Mouse (Mus musculus) forebrain, embryonic 11.5 days (tissue): Measurements from ENCODE around the gene Klf13. TPM values are rescaled to one million over a fixed set of nuclear protein-coding genes. Genes with fewer than 3 reads are reported as not detected.

ENCODE experiments used
- ATAC-seq: fragments of 200-750 bp; cut with Nextera tagmentation; replicated peaks from 2 replicates; pipeline ENCODE4 v1.8.0; 2017; ENCODE audit warnings: moderate TSS enrichment; ENCODE audit not compliant: low FRiP score
- DNase-seq: peaks from one replicate; pipeline ENCODE4 v3.0.0-alpha.2; 2017; ENCODE audit warnings: low spot score
- H3K27ac ChIP-seq: fragments of 300-500 bp; sonication (generic); 2 replicates; pipeline ENCODE4 v1.5.1; 2014; ENCODE audit warnings: low read depth, low read length
- H3K27me3 ChIP-seq: fragments of 300-500 bp; sonication (generic); 2 replicates; pipeline ENCODE4 v1.6.1; 2014; ENCODE audit warnings: mild to moderate bottlenecking, low read length, mixed read lengths; ENCODE audit not compliant: control insufficient read depth, insufficient read depth
- H3K36me3 ChIP-seq: fragments of 300-500 bp; sonication (generic); 2 replicates; pipeline ENCODE4 v1.6.1; 2014; ENCODE audit warnings: mild to moderate bottlenecking, low read length, moderate library complexity, mixed read lengths; ENCODE audit not compliant: control insufficient read depth, insufficient read depth
- H3K4me1 ChIP-seq: fragments of 300-500 bp; sonication (generic); replicated peaks from 2 replicates; pipeline ENCODE4 v1.6.1; 2014; ENCODE audit warnings: low read length, mixed read lengths; ENCODE audit not compliant: control insufficient read depth, insufficient read depth
- H3K4me2 ChIP-seq: fragments of 300-500 bp; sonication (generic); 2 replicates; pipeline ENCODE4 v1.6.1; 2014; ENCODE audit warnings: low read depth, mild to moderate bottlenecking, low read length, moderate library complexity, mixed read lengths; ENCODE audit not compliant: severe bottlenecking
- H3K4me3 ChIP-seq: fragments of 300-500 bp; sonication (generic); 2 replicates; pipeline ENCODE4 v1.5.1; 2014; ENCODE audit warnings: low read depth, low read length
- H3K9ac ChIP-seq: fragments of 300-500 bp; sonication (generic); 2 replicates; pipeline ENCODE4 v1.6.1; 2014; ENCODE audit warnings: low read length
- H3K9me3 ChIP-seq: fragments of 300-500 bp; sonication (generic); 2 replicates; pipeline ENCODE4 v1.6.1; 2016; ENCODE audit warnings: low read length, mixed read lengths; ENCODE audit not compliant: control insufficient read depth
- WGBS: fragments of 180-500 bp; shearing (Covaris S2); extraction: QIAGEN DNeasy Blood & Tissue Kit; methylation state at CpG from one replicate; pipeline ENCODE4 v1.1.7; 2014; 5-methylcytosine and 5-hydroxymethylcytosine counted together
- polyA plus RNA-seq: library from polyadenylated mRNA; unstranded; fragments of >200 nt; fragmentation: Nextera tagmentation; extraction: Ambion mirVana; gene quantifications from 2 replicates; pipeline ENCODE4 v1.2.1, GENCODE M21; 2014

Gene Klf13
- polyA plus RNA-seq, 1 experiment from 2014 or later, result 26.6 TPM

DNA sequence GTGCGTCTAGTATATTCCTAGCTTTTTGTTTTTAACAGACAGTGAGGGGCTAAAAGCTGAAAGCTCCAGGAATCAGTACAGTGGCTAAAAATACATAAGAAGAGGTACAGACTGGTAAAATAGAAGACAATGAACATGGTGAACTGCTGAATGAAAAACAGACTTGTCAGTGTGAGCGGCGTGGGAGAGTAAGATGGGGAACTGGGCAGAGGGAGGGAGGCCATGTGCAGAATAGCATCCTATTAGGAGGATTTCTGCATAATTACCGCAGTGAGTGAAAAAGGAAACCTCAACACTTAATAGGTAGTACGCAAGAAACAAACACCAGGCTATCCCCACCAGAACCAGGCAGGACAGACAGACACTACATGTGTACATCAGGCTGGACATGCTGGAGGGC is 45.5 kb downstream of the Klf13 start:
- no peak overlapping the region for H3K4me2 ChIP-seq
- WGBS, result 89% methylated on average over 5 of the region's 5 CpGs
- H3K4me3 ChIP-seq, result no peak overlapping the region
- H3K27ac ChIP-seq, result no peak overlapping the region
- H3K9ac ChIP-seq, result no peak overlapping the region
- peaks cover 13% of the 10 kb centered on the region for H3K4me1 ChIP-seq
- H3K27me3 ChIP-seq, result no peaks in the 10 kb centered on the region
- DNase-seq, result no peak
- no peak for ATAC-seq
- H3K36me3 ChIP-seq, result no peaks in the 10 kb centered on the region
- no peaks in the 10 kb centered on the region for H3K9me3 ChIP-seq

DNA sequence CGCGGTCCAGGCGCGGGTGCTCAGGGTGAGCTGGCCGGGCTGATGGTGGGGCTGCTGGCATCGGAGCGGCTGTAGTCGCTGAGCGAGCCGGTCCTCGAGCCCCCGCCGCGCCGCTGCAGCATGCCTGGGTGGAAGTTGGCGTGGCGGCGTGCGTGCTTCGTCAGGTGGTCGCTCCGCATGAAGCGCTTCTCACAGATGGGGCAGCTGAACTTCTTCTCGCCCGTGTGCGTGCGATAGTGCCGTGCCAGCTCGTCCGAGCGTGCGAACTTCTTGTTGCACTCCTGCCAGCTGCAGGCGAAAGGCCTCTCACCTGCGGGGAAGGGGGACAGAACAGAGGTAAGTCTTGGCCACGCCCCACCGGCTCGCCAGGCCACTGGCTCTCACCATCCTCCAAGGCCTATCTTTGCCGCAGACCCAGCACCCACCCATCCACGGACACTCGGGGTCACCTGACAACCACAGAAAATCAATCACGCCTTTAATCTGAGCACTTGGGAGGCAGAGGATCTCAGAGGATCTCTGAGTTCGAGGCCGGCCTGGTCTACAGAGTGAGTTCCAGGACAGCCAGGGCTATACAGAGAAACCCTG is 47.1 kb downstream of the Klf13 start:
- WGBS, result 74% methylated on average over 43 of the region's 43 CpGs
- Histone ChIP-seq H3K27ac (no peak overlapping the region), H3K36me3 (no peaks in the 10 kb centered on the region), H3K9ac (no peak overlapping the region), H3K4me3 (no peak overlapping the region), H3K4me2 (no peak overlapping the region), H3K9me3 (no peaks in the 10 kb centered on the region), H3K27me3 (no peaks in the 10 kb centered on the region), H3K4me1 (peaks cover 7% of the 10 kb centered on the region; the same call in 1 of the 2 replicates)
- no peak for ATAC-seq
- no peak for DNase-seq

DNA sequence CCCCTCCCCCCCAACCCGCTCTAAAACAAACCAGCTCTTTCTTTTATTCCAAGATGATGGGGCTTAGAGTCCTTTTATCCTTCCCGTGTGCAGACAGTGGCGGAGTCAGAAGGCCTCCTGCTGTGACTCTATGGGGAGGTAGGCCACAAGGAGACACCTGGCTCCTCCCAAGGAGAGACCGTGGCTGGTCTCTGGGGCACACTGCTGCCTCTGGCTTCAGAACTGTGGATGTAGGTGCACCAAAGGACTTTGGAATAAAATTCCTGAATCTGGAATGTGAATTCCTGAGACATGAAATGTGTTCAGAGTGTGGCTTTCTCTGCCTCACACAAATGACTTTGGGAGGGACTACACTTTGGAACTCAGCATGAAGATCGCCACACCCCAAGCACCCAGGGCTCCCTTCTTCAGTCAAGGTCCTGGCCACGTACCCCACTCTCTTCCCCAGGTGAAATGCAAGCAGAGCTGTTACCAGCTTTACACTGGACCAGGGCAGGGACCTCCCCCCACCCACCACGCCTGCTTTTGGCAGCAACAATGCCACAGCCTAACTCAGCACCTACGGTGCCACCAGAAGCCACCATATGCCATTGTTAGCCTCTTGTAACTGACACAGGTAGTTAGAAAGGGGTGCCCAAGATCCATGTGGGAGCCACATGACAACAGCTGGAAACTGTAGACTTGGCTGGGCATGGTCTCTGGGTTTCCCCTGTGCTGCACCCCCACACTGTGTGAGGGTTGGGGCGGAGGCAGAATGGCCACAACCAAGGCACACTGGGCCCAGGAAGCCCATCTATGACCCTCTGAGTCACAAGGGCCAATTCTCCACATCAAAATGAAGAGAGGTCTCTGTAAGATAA is 49.4 kb downstream of the Klf13 start:
- no peak for ATAC-seq
- no peak overlapping the region for H3K4me2 ChIP-seq

DNA sequence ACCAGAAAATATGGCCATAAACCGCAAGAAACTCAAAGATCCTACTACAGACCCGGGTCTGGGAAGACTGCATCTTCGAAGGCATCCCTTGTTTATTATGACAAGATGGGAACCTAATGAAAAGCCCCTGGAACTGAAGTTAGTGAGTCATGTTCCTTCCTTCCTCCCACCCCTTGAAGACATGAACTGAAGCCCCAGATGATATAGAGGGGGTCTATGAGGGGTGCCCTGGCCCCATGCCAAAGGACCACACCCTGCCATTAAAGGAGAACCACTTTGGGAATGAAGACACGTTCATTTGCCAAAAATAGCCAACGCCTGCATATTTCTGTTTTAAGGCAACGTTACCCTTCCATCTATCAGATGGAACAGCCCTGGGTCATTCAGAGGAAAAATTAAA is 50.0 kb downstream of the Klf13 start:
- 79% methylated on average over 6 of the region's 6 CpGs for WGBS

More for the DNA sequence above, 49.4 kb downstream of the Klf13 start:
- Histone ChIP-seq H3K4me1 (peaks cover 3% of the 10 kb centered on the region; the same call in 1 of the 2 replicates), H3K9me3 (no peaks in the 10 kb centered on the region), H3K4me3 (no peak overlapping the region), H3K27ac (no peak overlapping the region), H3K9ac (no peak overlapping the region), H3K36me3 (no peaks in the 10 kb centered on the region), H3K27me3 (no peaks in the 10 kb centered on the region)
- 65% methylated on average over 9 of the region's 9 CpGs for WGBS
- DNase-seq, result no peak

DNA sequence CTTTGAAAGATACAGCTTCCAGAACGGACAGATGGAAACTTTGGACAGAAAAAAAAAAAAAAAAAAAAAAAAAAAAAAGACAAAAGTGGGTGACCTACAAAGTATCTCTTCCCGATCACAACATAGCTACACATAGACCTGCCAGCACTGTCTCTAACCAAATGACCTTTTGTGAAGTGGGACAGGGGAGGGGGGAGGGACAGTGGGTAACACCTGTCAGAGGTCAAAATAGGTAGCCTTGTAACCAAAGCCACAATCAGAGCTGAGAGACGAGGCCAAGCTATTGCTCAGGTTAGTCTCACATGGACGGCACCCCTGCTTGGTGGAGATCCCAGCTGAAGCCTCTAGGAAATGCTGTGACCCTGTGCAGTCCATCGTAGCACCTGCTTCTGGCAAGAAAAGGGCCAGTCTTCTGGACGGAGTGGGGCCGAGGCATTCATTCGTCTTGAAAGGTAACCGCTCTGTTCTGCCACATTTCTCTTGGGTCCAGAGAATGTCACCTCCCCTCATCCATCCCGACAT is 51.1 kb downstream of the Klf13 start:
- DNase-seq (no peak), ATAC-seq (no peak)
- no peak overlapping the region for H3K4me3 ChIP-seq
- H3K9ac ChIP-seq, result no peak overlapping the region
- no peaks in the 10 kb centered on the region for H3K36me3 ChIP-seq
- H3K9me3 ChIP-seq, result no peaks in the 10 kb centered on the region
- 85% methylated on average over 10 of the region's 10 CpGs for WGBS
- H3K4me1 ChIP-seq, result no peaks in the 10 kb centered on the region
- no peak overlapping the region for H3K27ac ChIP-seq
- H3K27me3 ChIP-seq, result no peaks in the 10 kb centered on the region
- H3K4me2 ChIP-seq, result no peak overlapping the region

More for the DNA sequence above, 50.0 kb downstream of the Klf13 start:
- ATAC-seq, result no peak
- no peaks in the 10 kb centered on the region for H3K36me3 ChIP-seq
- no peak overlapping the region for H3K4me3 ChIP-seq
- H3K9ac ChIP-seq, result no peak overlapping the region
- H3K4me2 ChIP-seq, result no peak overlapping the region
- no peak overlapping the region for H3K27ac ChIP-seq
- DNase-seq, result no peak
- peaks cover 3% of the 10 kb centered on the region; the same call in 1 of the 2 replicates for H3K4me1 ChIP-seq
- H3K9me3 ChIP-seq, result no peaks in the 10 kb centered on the region
- H3K27me3 ChIP-seq, result no peaks in the 10 kb centered on the region

DNA sequence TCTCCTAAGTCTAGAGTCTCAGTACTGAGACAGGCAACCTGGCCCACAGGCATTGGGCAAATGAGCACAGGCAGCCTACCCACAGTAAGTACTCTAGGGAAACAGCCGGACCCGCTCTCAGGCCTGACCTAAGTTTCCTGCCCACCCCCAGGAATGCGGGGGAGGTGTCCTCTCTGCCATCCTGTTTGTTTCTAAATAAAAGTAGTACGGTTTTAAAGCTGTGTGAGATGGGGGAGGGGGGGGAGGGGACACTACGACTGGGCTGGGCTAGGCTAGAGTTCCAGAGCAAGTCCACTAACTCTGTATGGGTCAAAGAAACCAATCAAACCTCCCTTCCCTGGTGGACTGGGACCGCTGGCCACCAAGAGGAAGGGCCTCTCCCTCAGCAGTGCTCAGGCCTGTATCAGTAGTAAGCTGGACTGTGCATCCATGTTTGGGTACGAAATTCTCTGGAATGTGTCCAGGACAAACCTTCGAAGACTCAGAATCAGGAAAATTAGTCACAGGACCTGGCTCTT is 51.6 kb downstream of the Klf13 start:
- no peaks in the 10 kb centered on the region for H3K27me3 ChIP-seq
- H3K27ac ChIP-seq, result no peak overlapping the region
- no peak overlapping the region for H3K4me2 ChIP-seq
- no peaks in the 10 kb centered on the region for H3K36me3 ChIP-seq
- no peaks in the 10 kb centered on the region for H3K4me1 ChIP-seq
- no peak for DNase-seq
- no peak for ATAC-seq
- H3K4me3 ChIP-seq, result no peak overlapping the region
- H3K9ac ChIP-seq, result no peak overlapping the region
- WGBS, result 71% methylated on average over 8 of the region's 8 CpGs
- no peaks in the 10 kb centered on the region for H3K9me3 ChIP-seq

DNA sequence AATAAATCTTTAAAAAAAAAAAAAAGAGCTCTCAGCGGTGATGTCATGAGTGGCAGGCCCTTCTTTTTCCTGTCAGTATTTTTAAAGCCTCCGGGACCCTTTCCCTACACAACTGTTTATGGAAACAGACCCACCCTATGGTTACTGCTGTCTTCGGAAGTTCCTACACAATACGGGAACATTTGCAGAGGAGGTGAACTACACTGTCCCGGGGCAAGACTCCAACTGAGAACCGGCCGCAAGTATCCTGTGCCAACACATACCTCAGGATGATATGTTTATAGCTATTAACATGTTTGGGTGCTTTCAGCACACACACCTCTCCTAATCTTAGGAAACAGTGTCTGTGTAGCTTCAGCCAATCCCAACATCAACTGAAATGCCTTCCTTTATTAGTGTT is 53.7 kb downstream of the Klf13 start:
- no peaks in the 10 kb centered on the region for H3K27me3 ChIP-seq
- no peaks in the 10 kb centered on the region for H3K9me3 ChIP-seq
- H3K4me2 ChIP-seq, result no peak overlapping the region
- DNase-seq (no peak), ATAC-seq (no peak)
- WGBS, result 93% methylated on average over 7 of the region's 7 CpGs
- no peak overlapping the region for H3K4me3 ChIP-seq
- H3K27ac ChIP-seq, result no peak overlapping the region
- H3K36me3 ChIP-seq, result no peaks in the 10 kb centered on the region
- no peak overlapping the region for H3K9ac ChIP-seq
- no peaks in the 10 kb centered on the region for H3K4me1 ChIP-seq

DNA sequence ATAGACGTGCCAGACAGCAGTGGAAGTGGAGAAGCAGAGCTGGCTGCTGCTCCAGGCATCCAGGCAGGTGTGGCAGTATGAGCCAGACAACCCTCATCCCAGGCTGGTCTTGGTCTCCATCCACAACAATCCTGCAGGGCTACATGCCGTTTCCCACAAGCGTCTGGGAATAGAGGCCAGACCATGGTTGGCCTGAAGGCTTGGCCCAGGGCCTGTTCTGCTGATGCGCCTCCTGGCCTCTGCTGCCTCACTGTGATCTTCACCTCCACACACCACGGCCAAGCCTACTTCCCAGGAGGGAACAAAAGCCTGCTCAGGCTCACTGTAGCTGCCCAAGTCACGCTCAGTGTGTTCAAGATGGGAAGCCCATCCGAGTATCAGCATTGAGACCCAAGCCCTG is 56.0 kb downstream of the Klf13 start:
- H3K4me1 ChIP-seq, result no peaks in the 10 kb centered on the region
- DNase-seq, result no peak
- H3K4me2 ChIP-seq, result no peak overlapping the region
- H3K36me3 ChIP-seq, result no peaks in the 10 kb centered on the region
- H3K9me3 ChIP-seq, result no peaks in the 10 kb centered on the region
- H3K4me3 ChIP-seq, result no peak overlapping the region
- no peak overlapping the region for H3K27ac ChIP-seq
- H3K9ac ChIP-seq, result no peak overlapping the region
- 87% methylated on average over 7 of the region's 7 CpGs for WGBS
- no peak for ATAC-seq
- H3K27me3 ChIP-seq, result no peaks in the 10 kb centered on the region
